Mouse (Mus musculus) liver, adult 2 months (tissue): ENCODE data around the gene Meox1.

Source experiments
- CTCF ChIP-seq: fragments of 200-500 bp; IDR thresholded peaks from 2 replicates; pipeline ENCODE4 v1.5.1; 2011; ENCODE audit warnings: low read depth, low read length, control low read depth
- POLR2A ChIP-seq: fragments of 200-500 bp; IDR thresholded peaks from 2 replicates; pipeline ENCODE4 v1.6.1; 2011; ENCODE audit warnings: low read length, control low read depth; ENCODE audit not compliant: insufficient read depth; ENCODE audit errors: extremely low read depth

GRCm38 (mm10) chr11:101885881-101886319 lies 8.3 kb downstream of the Meox1 start:
- TF ChIP-seq CTCF (no peak), POLR2A (no peak)
